Mouse (Mus musculus) neural tube, embryonic 13.5 days (tissue): ENCODE data around the gene Hoxc9. TPM values are rescaled to one million over a fixed set of nuclear protein-coding genes. Genes with fewer than 3 reads are reported as not detected.
A peak's percentile ranks its signal among the peaks of the same experiment; 100 is the strongest.

Source experiments
- ATAC-seq: fragments of 200-750 bp; cut with Nextera tagmentation; 2 replicates; pipeline ENCODE4 v1.8.0; 2017; ENCODE audit warnings: low read depth, mild to moderate bottlenecking, moderate TSS enrichment, moderate library complexity
- H3K27ac ChIP-seq: fragments of 300-500 bp; sonication (generic); replicated peaks from 2 replicates; pipeline ENCODE4 v1.5.1; 2015; ENCODE audit warnings: moderate library complexity, mild to moderate bottlenecking, inconsistent platforms
- H3K27me3 ChIP-seq: fragments of 300-500 bp; sonication (generic); 2 replicates; pipeline ENCODE4 v1.6.1; 2015; ENCODE audit warnings: mild to moderate bottlenecking, inconsistent platforms
- H3K36me3 ChIP-seq: fragments of 300-500 bp; sonication (generic); 2 replicates; pipeline ENCODE4 v1.6.1; 2015; ENCODE audit warnings: mild to moderate bottlenecking, inconsistent platforms
- H3K4me1 ChIP-seq: fragments of 300-500 bp; sonication (generic); replicated peaks from 2 replicates; pipeline ENCODE4 v1.6.1; 2015; ENCODE audit warnings: inconsistent platforms
- H3K4me2 ChIP-seq: fragments of 300-500 bp; sonication (generic); 2 replicates; pipeline ENCODE4 v1.6.1; 2015; ENCODE audit warnings: inconsistent platforms, mild to moderate bottlenecking, moderate library complexity
- H3K4me3 ChIP-seq: fragments of 300-500 bp; sonication (generic); 2 replicates; pipeline ENCODE4 v1.5.1; 2015; ENCODE audit warnings: mild to moderate bottlenecking, inconsistent platforms
- H3K9ac ChIP-seq: fragments of 300-500 bp; sonication (generic); 2 replicates; pipeline ENCODE4 v1.6.1; 2015; ENCODE audit warnings: moderate library complexity, mild to moderate bottlenecking, inconsistent platforms
- H3K9me3 ChIP-seq: fragments of 300-500 bp; sonication (generic); 2 replicates; pipeline ENCODE4 v1.6.1; 2016; ENCODE audit warnings: inconsistent platforms
- WGBS: fragments of 180-500 bp; shearing (Covaris S2); methylation state at CpG from one replicate; pipeline ENCODE4 v1.1.7; 2015; 5-methylcytosine and 5-hydroxymethylcytosine counted together
- polyA plus RNA-seq: library from polyadenylated mRNA; unstranded; fragments of >200 nt; fragmentation: Nextera tagmentation; extraction: Ambion mirVana; gene quantifications from 2 replicates; pipeline ENCODE4 v1.2.1, GENCODE M21; 2015

Gene Hoxc9
- polyA plus RNA-seq, 1 experiment from 2014 or later = 43.4 TPM

- peak overlapping the region; percentile 100 for H3K9ac ChIP-seq
- H3K27ac ChIP-seq = peak overlapping the region; percentile 99
- no peaks in the 10 kb centered on the region for H3K9me3 ChIP-seq
- H3K4me1 ChIP-seq = peaks cover 45% of the 10 kb centered on the region
- peak overlapping the region; percentile 91 for H3K4me2 ChIP-seq
- WGBS = 1% methylated on average over 12 of the region's 12 CpGs
- no peaks in the 10 kb centered on the region for H3K36me3 ChIP-seq
- H3K27me3 ChIP-seq = peaks cover 66% of the 10 kb centered on the region
- ATAC-seq = no peak
- peak overlapping the region; percentile 90 for H3K4me3 ChIP-seq
These were observed 5.5 kb upstream of the Hoxc9 start for GRCm38 (mm10) chr15:102970740-102971139.

GRCm38 (mm10) chr15:102972254-102972653 is 4.0 kb upstream of the Hoxc9 start:
- Histone ChIP-seq H3K9me3 (no peaks in the 10 kb centered on the region), H3K4me2 (peak overlapping the region; percentile 91), H3K27ac (peak overlapping the region; percentile 99), H3K27me3 (peaks cover 51% of the 10 kb centered on the region), H3K36me3 (no peaks in the 10 kb centered on the region), H3K4me3 (peak overlapping the region; percentile 90), H3K4me1 (peaks cover 39% of the 10 kb centered on the region), H3K9ac (peak overlapping the region; percentile 100)
- no peak for ATAC-seq
- WGBS = under 1% methylated on average over 21 of the region's 21 CpGs

GRCm38 (mm10) chr15:102972753-102973152 is 3.5 kb upstream of the Hoxc9 start:
- peak overlapping the region; percentile 91 for H3K4me2 ChIP-seq
- H3K9me3 ChIP-seq = no peaks in the 10 kb centered on the region
- no peak for ATAC-seq
- peak overlapping the region; percentile 100 for H3K9ac ChIP-seq
- H3K27me3 ChIP-seq = peaks cover 50% of the 10 kb centered on the region
- H3K27ac ChIP-seq = peak overlapping the region; percentile 99
- peak overlapping the region; percentile 90 for H3K4me3 ChIP-seq
- peaks cover 41% of the 10 kb centered on the region for H3K4me1 ChIP-seq
- H3K36me3 ChIP-seq = no peaks in the 10 kb centered on the region
- 1% methylated on average over 6 of the region's 6 CpGs for WGBS

GRCm38 (mm10) chr15:102975034-102975433 is 1.2 kb upstream of the Hoxc9 start:
- Histone ChIP-seq H3K4me2 (peak overlapping the region; percentile 91), H3K4me1 (peaks cover 60% of the 10 kb centered on the region), H3K4me3 (peak overlapping the region; percentile 90), H3K36me3 (no peaks in the 10 kb centered on the region), H3K27ac (peak overlapping the region; percentile 99), H3K9me3 (no peaks in the 10 kb centered on the region), H3K27me3 (peaks cover 44% of the 10 kb centered on the region), H3K9ac (peak overlapping the region; percentile 100)
- under 1% methylated on average over 7 of the region's 7 CpGs for WGBS
- ATAC-seq = no peak

- Histone ChIP-seq H3K4me3 (peak overlapping the region; percentile 90), H3K27ac (peak overlapping the region; percentile 99)
- under 1% methylated on average over 21 of the region's 21 CpGs for WGBS
These were observed 539 bp upstream of the Hoxc9 start for GRCm38 (mm10) chr15:102975688-102976111.

GRCm38 (mm10) chr15:102976631-102977422 is 588 bp downstream of the Hoxc9 start:
- Histone ChIP-seq H3K4me1 (peaks cover 47% of the 10 kb centered on the region), H3K4me2 (peak overlapping the region; percentile 91), H3K36me3 (no peaks in the 10 kb centered on the region), H3K9ac (peak overlapping the region; percentile 100), H3K27me3 (peaks cover 31% of the 10 kb centered on the region), H3K4me3 (peak overlapping the region; percentile 90), H3K9me3 (no peaks in the 10 kb centered on the region), H3K27ac (peak overlapping the region; percentile 99)
- under 1% methylated on average over 37 of the region's 37 CpGs for WGBS
- no peak for ATAC-seq

More at GRCm38 (mm10) chr15:102975688-102976111, 539 bp upstream of the Hoxc9 start:
- Histone ChIP-seq H3K4me1 (peaks cover 55% of the 10 kb centered on the region), H3K9ac (peak overlapping the region; percentile 100), H3K4me2 (peak overlapping the region; percentile 91), H3K36me3 (no peaks in the 10 kb centered on the region), H3K27me3 (peaks cover 39% of the 10 kb centered on the region), H3K9me3 (no peaks in the 10 kb centered on the region)
- no peak for ATAC-seq

- H3K4me2 ChIP-seq = peak overlapping the region; percentile 91
- peaks cover 51% of the 10 kb centered on the region for H3K4me1 ChIP-seq
- H3K36me3 ChIP-seq = no peaks in the 10 kb centered on the region
- no peaks in the 10 kb centered on the region for H3K9me3 ChIP-seq
- H3K27ac ChIP-seq = peak overlapping the region; percentile 99
- H3K9ac ChIP-seq = peak overlapping the region; percentile 100
- H3K4me3 ChIP-seq = peak overlapping the region; percentile 90
- 0 out of 2 replicates have a peak, but pooled peaks have one; percentile 14 for ATAC-seq
- 2% methylated on average over 16 of the region's 16 CpGs for WGBS
- H3K27me3 ChIP-seq = peaks cover 31% of the 10 kb centered on the region
These were observed 1.3 kb downstream of the Hoxc9 start for GRCm38 (mm10) chr15:102977423-102977974.

GRCm38 (mm10) chr15:102978615-102979515 is 2.6 kb downstream of the Hoxc9 start:
- Histone ChIP-seq H3K4me2 (peak overlapping the region; percentile 91), H3K36me3 (no peaks in the 10 kb centered on the region), H3K9me3 (no peaks in the 10 kb centered on the region), H3K4me1 (peaks cover 55% of the 10 kb centered on the region), H3K4me3 (peak overlapping the region; percentile 90), H3K9ac (peak overlapping the region; percentile 100), H3K27ac (peak overlapping the region; percentile 99), H3K27me3 (peaks cover 21% of the 10 kb centered on the region)
- under 1% methylated on average over 13 of the region's 13 CpGs for WGBS
- no peak for ATAC-seq

GRCm38 (mm10) chr15:102979936-102980335 is 3.7 kb downstream of the Hoxc9 start:
- Histone ChIP-seq H3K4me3 (peak overlapping the region; percentile 90), H3K4me1 (peaks cover 63% of the 10 kb centered on the region), H3K27ac (peak overlapping the region; percentile 99), H3K9ac (peak overlapping the region; percentile 100), H3K27me3 (peaks cover 18% of the 10 kb centered on the region), H3K4me2 (peak overlapping the region; percentile 91), H3K9me3 (no peaks in the 10 kb centered on the region), H3K36me3 (no peaks in the 10 kb centered on the region)
- 13% methylated on average over 1 of the region's 1 CpGs for WGBS
- ATAC-seq = no peak

- Histone ChIP-seq H3K9ac (peak overlapping the region; percentile 100), H3K9me3 (no peaks in the 10 kb centered on the region), H3K27ac (peak overlapping the region; percentile 99), H3K4me2 (peak overlapping the region; percentile 91), H3K4me3 (peak overlapping the region; percentile 90), H3K36me3 (no peaks in the 10 kb centered on the region), H3K27me3 (peaks cover 18% of the 10 kb centered on the region), H3K4me1 (peaks cover 64% of the 10 kb centered on the region)
- 2% methylated on average over 11 of the region's 11 CpGs for WGBS
- ATAC-seq = no peak
These were observed 4.1 kb downstream of the Hoxc9 start for GRCm38 (mm10) chr15:102980352-102980751.

- Histone ChIP-seq H3K4me2 (peak overlapping the region; percentile 91), H3K36me3 (no peaks in the 10 kb centered on the region), H3K27ac (peak overlapping the region; percentile 99), H3K27me3 (peaks cover 24% of the 10 kb centered on the region), H3K9ac (peak overlapping the region; percentile 100), H3K9me3 (no peaks in the 10 kb centered on the region), H3K4me3 (peak overlapping the region; percentile 90), H3K4me1 (peaks cover 66% of the 10 kb centered on the region)
- 0% methylated on average over 14 of the region's 14 CpGs for WGBS
- 0 out of 2 replicates have a peak, but pooled peaks have one; percentile 21 for ATAC-seq
These were observed 4.7 kb downstream of the Hoxc9 start for GRCm38 (mm10) chr15:102980912-102981311.
